Mouse (Mus musculus): ENCODE measurements around the gene Eln. TPM values are rescaled to one million over a fixed set of nuclear protein-coding genes. Genes with fewer than 3 reads are reported as not detected.

Gene Eln
- polyA plus RNA-seq, 1 experiment: 1.9 TPM

GRCm38 (mm10) chr5:134672198-134672516 is 75.0 kb downstream of the Eln start:
- Histone ChIP-seq H3K27ac (ENCODE audit: insufficient read depth, low read length) (no peak overlapping the region), H3K36me3 (ENCODE audit: control insufficient read depth, insufficient read depth, low read length, poor library complexity, severe bottlenecking) (no peaks in the 10 kb centered on the region), H3K4me3 (ENCODE audit: low read depth, low read length) (no peak overlapping the region), H3K27me3 (ENCODE audit: control insufficient read depth, insufficient read depth, low read length, poor library complexity, severe bottlenecking) (no peaks in the 10 kb centered on the region), H3K9ac (ENCODE audit: low read depth, poor library complexity, severe bottlenecking) (no peak overlapping the region), H3K4me1 (ENCODE audit: control insufficient read depth, insufficient read depth, low read length) (peaks cover 4% of the 10 kb centered on the region), H3K9me3 (replicated peaks; ENCODE audit: control insufficient read depth, insufficient read depth, low read length, poor library complexity, severe bottlenecking) (no peaks in the 10 kb centered on the region)
- TF ChIP-seq CTCF (IDR thresholded peaks at IDR 0.05; ENCODE audit: low read depth, low read length): no peak
- no peak for TF ChIP-seq EP300 (IDR thresholded peaks at IDR 0.05; ENCODE audit: insufficient read depth, low read depth, low read length)
- no peak for TF ChIP-seq POLR2A (IDR thresholded peaks at IDR 0.05; ENCODE audit: insufficient read depth, low read length)

GRCm38 (mm10) chr5:134671335-134672197 is 75.6 kb downstream of the Eln start:
- Histone ChIP-seq H3K4me3 (ENCODE audit: low read depth, low read length) (no peak overlapping the region), H3K9me3 (replicated peaks; ENCODE audit: control insufficient read depth, insufficient read depth, low read length, poor library complexity, severe bottlenecking) (no peaks in the 10 kb centered on the region), H3K4me1 (ENCODE audit: control insufficient read depth, insufficient read depth, low read length) (peaks cover under 1% of the 10 kb centered on the region), H3K9ac (ENCODE audit: low read depth, poor library complexity, severe bottlenecking) (no peak overlapping the region), H3K27ac (ENCODE audit: insufficient read depth, low read length) (no peak overlapping the region), H3K27me3 (ENCODE audit: control insufficient read depth, insufficient read depth, low read length, poor library complexity, severe bottlenecking) (no peaks in the 10 kb centered on the region), H3K36me3 (ENCODE audit: control insufficient read depth, insufficient read depth, low read length, poor library complexity, severe bottlenecking) (no peaks in the 10 kb centered on the region)
- TF ChIP-seq EP300 (IDR thresholded peaks at IDR 0.05; ENCODE audit: insufficient read depth, low read depth, low read length) (no peak), CTCF (IDR thresholded peaks at IDR 0.05; ENCODE audit: low read depth, low read length) (no peak), POLR2A (IDR thresholded peaks at IDR 0.05; ENCODE audit: insufficient read depth, low read length) (no peak)

GRCm38 (mm10) chr5:134669001-134669708 is 78.0 kb downstream of the Eln start:
- Histone ChIP-seq H3K36me3 (ENCODE audit: control insufficient read depth, insufficient read depth, low read length, poor library complexity, severe bottlenecking) (no peaks in the 10 kb centered on the region), H3K4me3 (ENCODE audit: low read depth, low read length) (peak overlapping the region; percentile 61), H3K27ac (ENCODE audit: insufficient read depth, low read length) (peak overlapping the region; percentile 23; the same call in 1 of the 2 replicates), H3K4me1 (ENCODE audit: control insufficient read depth, insufficient read depth, low read length) (no peaks in the 10 kb centered on the region), H3K9ac (ENCODE audit: low read depth, poor library complexity, severe bottlenecking) (peak overlapping the region; percentile 26; the same call in 1 of the 2 replicates), H3K9me3 (replicated peaks; ENCODE audit: control insufficient read depth, insufficient read depth, low read length, poor library complexity, severe bottlenecking) (no peaks in the 10 kb centered on the region), H3K27me3 (ENCODE audit: control insufficient read depth, insufficient read depth, low read length, poor library complexity, severe bottlenecking) (no peaks in the 10 kb centered on the region)
- TF ChIP-seq CTCF (IDR thresholded peaks at IDR 0.05; ENCODE audit: low read depth, low read length) (no peak), EP300 (IDR thresholded peaks at IDR 0.05; ENCODE audit: insufficient read depth, low read depth, low read length) (no peak), POLR2A (IDR thresholded peaks at IDR 0.05; ENCODE audit: insufficient read depth, low read length) (no peak)

GRCm38 (mm10) chr5:134668495-134668894 is 78.6 kb downstream of the Eln start:
- Histone ChIP-seq H3K4me3 (ENCODE audit: low read depth, low read length) (peak overlapping the region; percentile 61), H3K4me1 (ENCODE audit: control insufficient read depth, insufficient read depth, low read length) (no peaks in the 10 kb centered on the region), H3K9me3 (replicated peaks; ENCODE audit: control insufficient read depth, insufficient read depth, low read length, poor library complexity, severe bottlenecking) (no peaks in the 10 kb centered on the region), H3K36me3 (ENCODE audit: control insufficient read depth, insufficient read depth, low read length, poor library complexity, severe bottlenecking) (no peaks in the 10 kb centered on the region), H3K27ac (ENCODE audit: insufficient read depth, low read length) (0 out of 2 replicates have a peak overlapping the region, but pooled peaks have one; percentile 15), H3K9ac (ENCODE audit: low read depth, poor library complexity, severe bottlenecking) (peak overlapping the region; percentile 26; the same call in 1 of the 2 replicates), H3K27me3 (ENCODE audit: control insufficient read depth, insufficient read depth, low read length, poor library complexity, severe bottlenecking) (no peaks in the 10 kb centered on the region)
- TF ChIP-seq POLR2A (IDR thresholded peaks at IDR 0.05; ENCODE audit: insufficient read depth, low read length) (no peak), CTCF (IDR thresholded peaks at IDR 0.05; ENCODE audit: low read depth, low read length) (peak; percentile 85)

- Histone ChIP-seq H3K36me3 (ENCODE audit: control insufficient read depth, insufficient read depth, low read length, poor library complexity, severe bottlenecking) (no peaks in the 10 kb centered on the region), H3K27ac (ENCODE audit: insufficient read depth, low read length) (no peak overlapping the region), H3K4me1 (ENCODE audit: control insufficient read depth, insufficient read depth, low read length) (peaks cover 2% of the 10 kb centered on the region), H3K9ac (ENCODE audit: low read depth, poor library complexity, severe bottlenecking) (no peak overlapping the region), H3K27me3 (ENCODE audit: control insufficient read depth, insufficient read depth, low read length, poor library complexity, severe bottlenecking) (no peaks in the 10 kb centered on the region), H3K4me3 (ENCODE audit: low read depth, low read length) (no peak overlapping the region), H3K9me3 (replicated peaks; ENCODE audit: control insufficient read depth, insufficient read depth, low read length, poor library complexity, severe bottlenecking) (no peaks in the 10 kb centered on the region)
- no peak for TF ChIP-seq CTCF (IDR thresholded peaks at IDR 0.05; ENCODE audit: low read depth, low read length)
- TF ChIP-seq EP300 (IDR thresholded peaks at IDR 0.05; ENCODE audit: insufficient read depth, low read depth, low read length): no peak
- TF ChIP-seq POLR2A (IDR thresholded peaks at IDR 0.05; ENCODE audit: insufficient read depth, low read length): no peak
Measured at GRCm38 (mm10) chr5:134656708-134657107, 90.4 kb downstream of the Eln start.

Other genes starting within 250 kb of the Eln start
- gene Clip2, start 194.9 kb downstream of the Eln start, polyA plus RNA-seq (2011; ENCODE audit: insufficient read depth, insufficient read length, low read depth, missing spikeins): 5.4 and 5.6 TPM in 2 replicates
- gene Syna, start 187.2 kb downstream of the Eln start, polyA plus RNA-seq (2011; ENCODE audit: insufficient read depth, insufficient read length, low read depth, missing spikeins): 0.33 and 0.69 TPM in 2 replicates
- 121 and 122 TPM in 2 replicates for gene Rfc2, start 166.0 kb downstream of the Eln start, polyA plus RNA-seq (2011; ENCODE audit: insufficient read depth, insufficient read length, low read depth, missing spikeins)
- 2.2 and 2.6 TPM in 2 replicates for gene Lat2, start 132.3 kb downstream of the Eln start, polyA plus RNA-seq (2011; ENCODE audit: insufficient read depth, insufficient read length, low read depth, missing spikeins)
- 304 and 309 TPM in 2 replicates for gene Eif4h, start 107.8 kb downstream of the Eln start, polyA plus RNA-seq (2011; ENCODE audit: insufficient read depth, insufficient read length, low read depth, missing spikeins)
- 17.9 and 19.1 TPM in 2 replicates for gene Limk1, start 58.7 kb downstream of the Eln start, polyA plus RNA-seq (2011; ENCODE audit: insufficient read depth, insufficient read length, low read depth, missing spikeins)
- gene Tmem270, start 159.4 kb upstream of the Eln start, polyA plus RNA-seq (2011; ENCODE audit: insufficient read depth, insufficient read length, low read depth, missing spikeins): not detected in 2 replicates
- gene Cldn13, start 168.2 kb upstream of the Eln start, polyA plus RNA-seq (2011; ENCODE audit: insufficient read depth, insufficient read length, low read depth, missing spikeins): not detected in 2 replicates
- gene Mettl27, start 185.0 kb upstream of the Eln start, polyA plus RNA-seq (2011; ENCODE audit: insufficient read depth, insufficient read length, low read depth, missing spikeins): 36.3 and 37.5 TPM in 2 replicates
- 259 and 279 TPM in 2 replicates for gene Cldn4, start 199.6 kb upstream of the Eln start, polyA plus RNA-seq (2011; ENCODE audit: insufficient read depth, insufficient read length, low read depth, missing spikeins)
- gene Cldn3, start 238.9 kb upstream of the Eln start, polyA plus RNA-seq (2011; ENCODE audit: insufficient read depth, insufficient read length, low read depth, missing spikeins): 22.4 and 26.3 TPM in 2 replicates

Data from ES-Bruce4 (cell line).